Mouse (Mus musculus) cerebellum, adult 2 months (tissue): Measurements from ENCODE around the gene Cyyr1. TPM values are rescaled to one million over a fixed set of nuclear protein-coding genes. Genes with fewer than 3 reads are reported as not detected.

Experiments used
- DNase-seq, 2 experiments: peaks; one replicate each; pipeline ENCODE4 v3.0.0; 2021
- H3K27ac ChIP-seq: fragments of 200-500 bp; 2 replicates; pipeline ENCODE4 v1.5.1; 2012; ENCODE audit warnings: low read length, control low read depth, inconsistent platforms; ENCODE audit not compliant: insufficient read depth
- H3K27me3 ChIP-seq: fragments of 200-500 bp; 2 replicates; pipeline ENCODE4 v1.6.1; 2012; ENCODE audit warnings: inconsistent platforms, mild to moderate bottlenecking, low read length, moderate library complexity; ENCODE audit not compliant: control insufficient read depth, insufficient read depth
- H3K4me1 ChIP-seq: fragments of 200-500 bp; 2 replicates; pipeline ENCODE4 v1.6.1; 2011; ENCODE audit warnings: low read length; ENCODE audit not compliant: control insufficient read depth, insufficient read depth
- H3K4me3 ChIP-seq: fragments of 200-500 bp; replicated peaks from 2 replicates; pipeline ENCODE3; 2011; ENCODE audit warnings: mild to moderate bottlenecking, low read depth, low read length, control low read depth; ENCODE audit not compliant: insufficient read depth
- CTCF ChIP-seq: fragments of 200-500 bp; IDR thresholded peaks from 2 replicates; pipeline ENCODE4 v1.5.1; 2011; ENCODE audit warnings: low read depth, mild to moderate bottlenecking, control low read depth, low read length, moderate library complexity, borderline replicate concordance; ENCODE audit not compliant: insufficient read depth
- POLR2A ChIP-seq: fragments of 200-500 bp; IDR thresholded peaks from 2 replicates; pipeline ENCODE4 v1.6.1; 2011; ENCODE audit warnings: low read length, control low read depth, borderline replicate concordance; ENCODE audit not compliant: insufficient read depth
- WGBS: fragments of 180-500 bp; shearing (Covaris S2); methylation state at CpG from one replicate; pipeline ENCODE4 v1.1.7; 2018; 5-methylcytosine and 5-hydroxymethylcytosine counted together
- polyA plus RNA-seq: library from polyadenylated mRNA; depleted of rRNA; stranded (reverse); fragments of >200 nt; gene quantifications from 2 replicates; pipeline ENCODE4 v1.2.3, GENCODE M21; 2012; rRNA removed

Gene Cyyr1
- polyA plus RNA-seq, 1 experiment, result 3.9 TPM

DNA sequence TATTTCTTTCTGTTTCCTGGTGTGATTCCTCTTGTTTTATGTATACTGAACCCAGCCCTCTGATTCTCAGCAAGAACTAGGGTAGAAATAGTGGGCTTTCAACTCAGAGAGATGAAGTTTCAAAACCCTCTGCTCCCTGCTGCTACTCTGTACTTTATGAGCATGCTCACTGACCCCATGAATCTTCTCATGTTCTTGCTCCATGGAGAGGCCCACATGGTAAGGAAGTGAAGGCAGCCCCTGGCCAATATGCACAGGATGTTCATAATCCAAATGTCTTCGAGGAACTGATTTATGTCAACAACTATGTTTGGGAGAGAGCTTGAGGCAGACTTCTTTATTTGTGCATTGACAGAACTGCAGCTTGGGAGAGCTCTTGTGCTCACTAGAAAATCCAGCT, 106.9 kb downstream of the Cyyr1 start:
- no peaks in the 10 kb centered on the region for H3K27me3 ChIP-seq
- no peak for DNase-seq
- no peak overlapping the region for H3K4me3 ChIP-seq
- no peak overlapping the region for H3K27ac ChIP-seq
- no peak for TF ChIP-seq CTCF
- TF ChIP-seq POLR2A, result no peak
- peaks cover 10% of the 10 kb centered on the region for H3K4me1 ChIP-seq
- WGBS, result 77% methylated on average over 1 of the region's 1 CpGs

- WGBS, result 5% methylated on average over 3 of the region's 3 CpGs
- peak; percentile 29 to 76 for DNase-seq
- Histone ChIP-seq H3K27me3 (no peaks in the 10 kb centered on the region), H3K4me1 (peaks cover 10% of the 10 kb centered on the region), H3K27ac (no peak overlapping the region), H3K4me3 (no peak overlapping the region)
- TF ChIP-seq POLR2A (no peak), CTCF (no peak)
Measured at GRCm38 (mm10) chr16:85445801-85446200, 107.4 kb downstream of the Cyyr1 start.

DNA sequence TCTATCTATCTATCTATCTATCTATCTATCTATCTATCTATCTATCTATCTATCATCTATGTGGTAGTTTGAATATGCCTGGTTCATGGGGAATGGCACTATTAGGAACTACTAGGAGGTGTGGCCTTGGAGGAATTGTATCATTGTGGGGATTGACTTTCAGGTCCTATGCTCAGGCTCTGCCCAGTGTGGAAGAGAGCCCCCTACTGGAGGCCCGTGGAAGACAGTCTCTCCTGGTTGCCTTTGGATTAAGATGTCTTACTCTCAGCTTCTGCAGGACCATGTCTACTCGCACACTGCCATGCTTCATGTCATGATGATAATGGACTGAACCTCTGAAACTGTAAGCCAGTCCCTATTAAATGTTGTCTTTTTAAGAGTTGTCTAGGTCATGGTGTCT, 117.8 kb downstream of the Cyyr1 start:
- Histone ChIP-seq H3K27ac (no peak overlapping the region), H3K4me1 (no peaks in the 10 kb centered on the region), H3K27me3 (no peaks in the 10 kb centered on the region), H3K4me3 (no peak overlapping the region)
- DNase-seq, result peak; percentile 16 to 46
- 65% methylated on average over 2 of the region's 2 CpGs for WGBS
- TF ChIP-seq POLR2A, result no peak
- peak; percentile 35; the same call in 1 of the 2 replicates for TF ChIP-seq CTCF

- TF ChIP-seq CTCF, result no peak
- TF ChIP-seq POLR2A, result no peak
- peak in 1 of 2 experiments; percentile 23 for DNase-seq
- H3K27me3 ChIP-seq, result no peaks in the 10 kb centered on the region
- 21% methylated on average over 3 of the region's 3 CpGs for WGBS
- H3K4me1 ChIP-seq, result no peaks in the 10 kb centered on the region
- no peak overlapping the region for H3K27ac ChIP-seq
- no peak overlapping the region for H3K4me3 ChIP-seq
Measured at GRCm38 (mm10) chr16:85429173-85429572, 124.0 kb downstream of the Cyyr1 start.

DNA sequence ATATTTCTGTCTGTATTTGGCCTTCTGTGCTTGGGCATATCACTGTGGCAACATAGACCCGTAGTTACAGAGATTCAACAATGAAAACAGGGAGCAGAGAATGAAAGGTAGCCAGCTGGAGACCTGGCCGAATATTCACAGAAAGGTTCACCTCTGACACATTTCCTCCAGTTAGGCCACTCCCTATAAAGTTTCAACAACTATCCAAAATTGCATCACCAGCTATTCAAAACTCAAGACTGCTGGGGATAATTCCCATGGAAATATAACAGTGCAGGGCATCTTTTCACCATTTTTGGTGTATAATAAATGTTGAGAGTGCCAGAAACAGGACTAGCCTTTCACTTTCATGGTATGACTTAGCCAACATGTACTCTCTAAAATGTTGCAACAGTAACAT, 130.3 kb downstream of the Cyyr1 start:
- Histone ChIP-seq H3K4me1 (no peaks in the 10 kb centered on the region), H3K27ac (no peak overlapping the region), H3K4me3 (no peak overlapping the region), H3K27me3 (no peaks in the 10 kb centered on the region)
- no peak for DNase-seq
- TF ChIP-seq CTCF, result no peak
- no peak for TF ChIP-seq POLR2A
- 57% methylated on average over 2 of the region's 2 CpGs for WGBS

GRCm38 (mm10) chr16:85415415-85415814, 137.8 kb downstream of the Cyyr1 start:
- H3K4me1 ChIP-seq, result peaks cover 5% of the 10 kb centered on the region
- no peak overlapping the region for H3K4me3 ChIP-seq
- TF ChIP-seq CTCF, result no peak
- TF ChIP-seq POLR2A, result no peak
- 14% methylated on average over 3 of the region's 3 CpGs for WGBS
- H3K27me3 ChIP-seq, result no peaks in the 10 kb centered on the region
- peak; percentile 88 to 92 for DNase-seq
- no peak overlapping the region for H3K27ac ChIP-seq

- no peak for DNase-seq
- H3K4me1 ChIP-seq, result no peaks in the 10 kb centered on the region
- no peak for TF ChIP-seq CTCF
- TF ChIP-seq POLR2A, result no peak
- H3K4me3 ChIP-seq, result no peak overlapping the region
- no peaks in the 10 kb centered on the region for H3K27me3 ChIP-seq
- WGBS, result 17% methylated on average over 4 of the region's 4 CpGs
- no peak overlapping the region for H3K27ac ChIP-seq
Measured at GRCm38 (mm10) chr16:85393430-85393948, 159.7 kb downstream of the Cyyr1 start.

DNA sequence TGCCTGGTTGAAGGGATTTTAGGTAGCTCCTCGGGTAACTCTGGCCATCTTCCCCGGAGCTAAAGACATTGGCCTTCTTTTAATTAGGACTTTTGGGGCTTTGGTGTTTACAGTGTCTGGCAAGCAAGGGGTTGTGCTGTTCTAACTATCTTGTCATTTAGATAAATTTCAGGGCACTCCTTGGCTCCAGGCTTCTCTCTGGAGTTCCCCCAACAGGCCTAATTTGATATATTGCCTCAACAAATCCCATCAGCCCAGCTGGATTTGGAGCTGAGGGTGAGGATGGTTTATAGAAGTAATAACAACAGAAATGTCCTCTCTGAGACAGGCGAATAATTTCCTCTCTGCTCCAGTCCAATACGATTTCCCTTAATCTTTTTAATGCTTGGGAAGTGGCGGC, 166.4 kb downstream of the Cyyr1 start:
- TF ChIP-seq POLR2A (no peak), CTCF (no peak)
- Histone ChIP-seq H3K27me3 (no peaks in the 10 kb centered on the region), H3K4me3 (no peak overlapping the region), H3K27ac (no peak overlapping the region), H3K4me1 (no peaks in the 10 kb centered on the region)
- WGBS, result 73% methylated on average over 5 of the region's 5 CpGs
- no peak for DNase-seq

Other genes starting within 250 kb of the Cyyr1 start
- 13.2 and 13.7 TPM in 2 replicates for gene Adamts1, start 249.7 kb upstream of the Cyyr1 start, polyA plus RNA-seq